Mouse (Mus musculus) natural killer cell, adult 2 months (primary cell): ENCODE data around the gene Acadvl.
A peak's percentile ranks its signal among the peaks of the same experiment; 100 is the strongest.

Experiments used
- DNase-seq, 2 experiments: peaks; one replicate each; pipeline ENCODE4 v3.0.0; 2022; ENCODE audit warnings: low spot score in 2 of 2

Acadvl gene

DNA sequence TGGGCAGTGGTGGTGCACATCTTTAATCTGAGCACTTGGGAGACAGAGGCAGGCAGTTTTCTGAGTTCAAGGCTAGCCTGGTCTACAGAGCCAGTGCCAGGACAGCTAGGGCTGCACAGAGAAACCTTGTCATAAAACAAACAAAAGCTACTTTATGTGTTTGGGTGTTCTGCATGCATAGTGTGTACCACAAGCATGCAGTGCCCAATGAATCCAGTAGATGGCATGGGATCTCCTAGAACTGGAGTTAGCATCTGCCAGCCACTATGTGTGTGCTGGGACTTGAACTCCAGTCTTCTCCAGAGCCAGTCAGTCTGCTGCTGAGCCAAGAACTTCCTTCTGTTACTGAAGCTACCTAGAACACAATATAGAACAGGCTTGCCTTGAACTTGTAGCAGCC is 13.3 kb downstream of the Acadvl start:
- peak; percentile 52 to 65 for DNase-seq

DNA sequence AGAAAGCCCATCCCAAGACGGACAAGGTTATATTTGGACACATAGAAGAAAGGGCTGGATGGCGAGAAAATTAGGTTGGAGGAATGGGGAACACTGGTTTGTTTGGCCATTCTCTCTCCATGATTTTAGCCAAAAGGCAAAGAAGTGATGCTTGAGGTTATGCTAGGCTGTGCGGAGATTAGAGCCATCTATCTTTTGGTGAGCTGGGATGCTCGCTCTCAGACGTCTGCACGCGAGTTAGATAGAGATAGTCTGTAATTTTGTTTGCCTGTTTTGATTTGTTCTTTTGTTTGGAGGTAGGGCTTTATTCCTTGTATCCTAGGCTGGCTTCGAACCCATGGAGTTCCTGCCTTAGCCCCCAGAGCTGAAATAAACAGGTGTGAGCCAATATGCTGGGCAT is 14.1 kb downstream of the Acadvl start:
- DNase-seq, result no peak

DNA sequence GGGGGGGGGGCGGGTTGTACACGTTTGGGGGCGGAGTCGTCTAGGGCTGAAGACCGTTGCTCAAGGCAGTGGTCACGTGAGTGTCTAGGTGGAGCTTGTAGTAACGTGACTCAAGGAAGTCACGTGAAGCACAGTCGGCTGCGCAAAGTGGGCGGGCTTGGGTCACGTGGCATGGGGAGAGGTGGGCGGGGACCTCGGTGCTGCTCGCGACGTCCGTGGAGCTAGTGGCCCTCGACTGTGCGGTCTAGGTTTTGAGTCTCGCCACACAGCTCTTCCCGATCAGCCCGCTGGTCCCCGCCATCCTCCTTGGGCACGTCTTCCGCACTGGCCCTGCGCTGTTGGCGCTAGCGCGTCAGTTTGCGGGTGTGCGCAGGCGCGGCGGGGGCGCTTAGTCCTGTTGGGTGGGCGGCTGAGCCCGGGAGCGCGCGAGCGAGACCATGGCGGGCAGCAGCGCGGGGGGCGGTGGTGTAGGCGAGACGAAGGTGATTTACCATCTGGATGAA is 14.8 kb downstream of the Acadvl start, which contains the start of gene Dvl2:
TSS of gene Dvl2 (plus strand) at position 200 of the 503 bp plus-strand sequence.
- DNase-seq, result peak; percentile 88 to 91

DNA sequence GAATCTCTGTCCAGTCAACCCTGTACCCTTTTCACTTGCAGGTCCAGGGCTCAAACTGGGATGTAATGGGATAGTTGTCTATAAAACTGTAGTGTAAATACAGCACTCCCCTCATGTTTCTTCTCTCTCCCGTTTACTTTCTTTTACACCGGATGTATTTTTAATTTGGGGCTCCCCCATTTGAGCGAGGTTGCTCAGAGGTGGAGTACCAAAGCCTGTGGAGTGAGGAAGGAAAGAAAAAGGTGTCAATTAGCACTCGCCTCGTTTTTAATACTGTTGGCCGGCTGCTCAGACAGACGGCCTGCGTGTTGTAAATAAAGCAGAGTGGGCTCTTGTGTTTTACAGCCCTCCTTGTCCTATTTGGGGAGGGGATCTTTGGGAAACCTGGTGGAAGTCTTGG is 15.5 kb downstream of the Acadvl start:
- no peak for DNase-seq

DNA sequence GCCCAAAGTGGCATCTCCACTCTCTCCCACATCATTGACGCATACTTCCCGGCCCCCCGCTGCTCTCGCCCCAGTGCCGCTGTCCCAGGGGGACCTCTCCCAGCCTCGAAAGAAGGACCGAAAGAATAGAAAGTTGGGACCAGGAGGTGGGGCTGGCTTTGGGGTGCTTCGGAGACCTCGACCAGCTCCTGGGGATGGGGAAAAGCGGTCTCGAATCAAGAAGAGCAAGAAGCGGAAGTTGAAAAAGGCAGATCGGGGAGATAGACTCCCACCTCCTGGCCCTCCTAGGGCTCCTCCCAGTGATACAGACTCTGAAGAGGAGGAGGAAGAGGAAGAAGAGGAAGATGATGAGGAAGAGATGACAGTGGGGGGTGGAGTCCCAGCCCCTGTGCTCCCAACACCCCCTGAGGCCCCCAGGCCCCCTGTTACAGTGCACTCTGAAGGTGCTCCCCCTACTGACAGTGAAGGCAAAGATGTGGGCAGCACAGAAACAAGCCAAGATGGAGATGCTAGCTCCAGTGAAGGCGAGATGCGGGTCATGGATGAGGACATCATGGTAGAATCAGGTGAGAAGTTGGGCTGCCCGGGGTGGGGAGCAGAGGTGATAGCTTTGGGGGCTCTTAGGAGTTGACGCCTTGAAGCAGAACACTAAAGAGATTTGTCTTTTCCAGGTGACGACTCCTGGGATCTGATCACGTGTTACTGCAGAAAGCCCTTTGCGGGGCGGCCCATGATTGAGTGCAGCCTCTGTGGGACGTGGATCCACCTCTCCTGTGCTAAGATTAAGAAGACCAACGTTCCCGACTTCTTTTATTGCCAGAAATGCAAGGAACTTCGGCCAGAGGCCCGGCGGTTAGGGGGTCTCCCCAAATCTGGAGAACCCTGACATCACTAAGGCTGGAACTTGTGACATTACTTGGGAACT is 16.4 kb downstream of the Acadvl start:
- DNase-seq, result no peak

DNA sequence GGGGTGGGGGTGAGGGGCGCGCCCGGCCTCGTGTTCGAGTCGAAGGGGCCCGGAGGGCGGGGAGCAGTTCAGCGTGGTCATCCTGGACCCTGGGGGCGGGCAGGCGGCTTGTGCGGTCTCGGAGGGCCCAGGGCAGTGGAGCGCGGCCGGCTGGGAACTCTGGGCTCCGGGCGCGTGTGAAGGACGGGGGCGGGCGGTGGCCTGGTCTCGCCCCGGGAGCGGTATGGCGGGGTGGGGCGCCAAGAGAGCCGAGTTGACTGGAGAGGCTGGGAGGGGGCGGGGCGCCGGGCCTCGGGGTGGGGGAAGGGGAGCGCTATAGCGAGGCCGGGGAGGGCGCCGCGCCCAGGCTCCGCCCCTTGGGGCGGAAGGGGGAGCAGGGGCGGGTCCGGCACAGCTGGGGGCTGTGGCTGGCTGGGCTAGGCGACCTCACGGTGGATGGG is 18.1 kb downstream of the Acadvl start:
- DNase-seq, result peak; percentile 77 to 84

DNA sequence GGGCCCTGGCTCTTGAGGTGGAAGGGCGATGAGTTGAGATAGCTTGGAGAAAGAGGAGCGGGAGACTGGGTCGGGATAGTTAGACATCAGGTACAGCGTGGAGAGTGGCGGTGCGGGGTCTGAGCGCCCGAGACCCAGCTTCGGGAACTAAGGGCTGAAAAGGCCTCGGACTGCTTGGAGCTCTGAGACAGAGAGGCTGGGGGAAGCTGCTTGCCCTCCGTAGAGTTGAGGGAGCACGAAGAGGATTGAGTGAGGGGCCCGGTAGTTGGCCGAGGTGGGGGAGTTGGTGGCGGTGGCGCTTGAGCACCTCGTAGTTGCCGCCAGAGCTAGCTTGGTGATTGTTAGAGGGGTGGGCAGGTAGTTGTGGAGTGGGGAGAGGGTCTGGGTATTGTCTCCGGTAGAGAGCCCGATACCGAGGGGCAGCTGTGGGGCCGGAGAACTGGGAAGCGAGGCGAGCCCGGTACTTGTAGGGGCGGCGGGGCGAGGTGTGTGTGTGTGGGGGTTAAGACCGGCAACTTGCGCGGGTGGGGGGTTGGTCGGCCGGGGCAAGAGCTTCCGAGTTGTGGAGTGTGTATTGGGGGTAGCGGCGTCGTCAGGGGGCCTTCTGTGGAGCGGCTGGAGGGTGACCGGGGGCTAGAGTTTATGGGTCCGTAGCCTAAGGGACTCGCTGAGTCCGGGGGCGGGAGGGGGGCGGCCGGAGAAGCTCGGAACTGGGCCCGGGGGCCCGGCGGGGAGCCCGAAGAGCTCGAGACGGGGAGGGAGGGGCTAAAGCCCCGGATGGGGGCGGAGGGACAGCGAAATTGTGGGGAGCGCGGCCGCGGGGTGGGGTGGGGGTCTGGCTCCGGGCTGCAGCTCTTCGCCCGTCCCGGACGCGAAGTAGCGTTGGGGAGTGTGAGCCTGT is 18.8 kb downstream of the Acadvl start:
- peak; percentile 41 to 44 for DNase-seq

DNA sequence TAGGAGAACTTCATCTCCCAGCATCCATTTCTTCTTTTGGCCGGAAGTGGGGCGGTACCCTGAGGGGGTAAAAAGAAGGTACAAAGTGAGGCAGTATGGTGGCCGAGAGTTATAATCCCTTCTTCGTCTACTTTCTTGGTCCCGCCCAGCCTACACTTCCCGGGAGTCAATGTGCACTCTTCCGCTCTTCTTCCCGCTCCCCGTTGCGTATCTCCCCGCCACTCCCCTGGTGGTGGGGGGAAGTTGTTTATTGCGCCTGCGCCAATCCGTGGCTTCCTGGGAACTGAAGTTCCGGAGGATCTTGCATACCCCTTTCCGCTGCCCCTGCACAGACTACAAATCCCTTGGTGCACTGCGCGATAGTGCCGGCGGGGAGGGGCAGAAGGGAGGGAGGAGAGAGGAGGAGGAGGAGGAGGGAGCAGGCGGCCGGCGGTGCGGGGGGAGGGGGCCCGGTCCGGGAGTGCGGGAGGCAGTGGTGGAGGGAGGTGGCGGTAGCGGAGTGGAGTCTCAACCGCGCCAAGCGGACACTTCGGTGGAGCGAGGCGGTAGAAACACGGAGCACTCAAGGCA is 19.7 kb downstream of the Acadvl start, which contains the start of gene Phf23:
TSS of gene Phf23 (plus strand) at position 387 of the 570 bp plus-strand sequence.
- DNase-seq, result peak; percentile 97 to 98

DNA sequence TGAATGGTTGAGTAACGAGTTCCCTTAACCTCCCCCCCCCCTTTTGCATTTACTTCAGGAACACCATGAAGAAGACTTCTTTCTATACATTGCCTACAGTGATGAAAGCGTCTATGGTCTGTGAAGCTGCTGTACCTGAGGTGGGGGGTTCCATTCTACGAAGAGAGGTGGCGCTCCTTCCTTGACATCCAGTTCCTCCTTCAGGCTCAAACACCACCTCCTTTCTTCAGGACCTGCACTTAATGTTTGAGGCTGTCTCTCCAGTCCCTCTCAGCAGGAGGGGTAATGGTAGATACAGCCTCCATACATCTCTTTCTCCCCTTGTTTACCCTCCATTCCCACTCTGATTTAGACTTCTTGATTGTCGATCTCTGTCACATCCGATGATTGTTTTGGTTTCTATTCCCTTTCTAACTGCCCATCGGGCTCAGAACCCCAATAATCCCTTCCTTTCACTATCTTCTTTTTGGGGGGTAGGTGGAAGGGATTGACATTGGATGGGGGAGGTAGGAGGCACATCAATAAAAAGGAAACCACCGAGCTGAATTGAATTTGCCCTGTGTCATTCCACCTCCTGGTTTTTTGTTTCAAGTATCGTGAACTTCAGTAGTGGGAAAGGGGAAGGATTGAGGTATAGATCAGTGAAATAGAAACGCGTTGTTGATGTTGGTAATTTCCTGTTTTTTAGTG is 20.7 kb downstream of the Acadvl start:
- DNase-seq, result no peak

DNA sequence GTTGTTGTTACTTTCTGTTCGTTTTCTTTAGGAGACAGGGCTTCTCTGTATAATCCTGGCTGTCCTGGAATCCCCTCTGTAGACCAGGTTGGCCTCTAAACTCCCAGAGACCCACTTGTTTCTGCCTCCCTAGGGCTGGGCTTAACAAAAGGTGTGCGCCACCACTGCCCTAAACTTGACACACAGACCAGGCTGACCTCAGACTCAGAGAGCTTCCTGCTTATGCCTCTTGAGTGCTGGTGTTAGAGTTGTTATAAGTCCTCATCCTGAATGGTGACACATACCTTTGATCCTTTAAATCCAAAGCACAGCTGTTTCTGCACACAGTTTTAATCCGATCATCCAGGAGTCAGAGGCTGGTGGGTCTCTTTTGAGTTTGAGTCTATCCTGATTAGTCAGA is 22.3 kb downstream of the Acadvl start:
- no peak for DNase-seq

DNA sequence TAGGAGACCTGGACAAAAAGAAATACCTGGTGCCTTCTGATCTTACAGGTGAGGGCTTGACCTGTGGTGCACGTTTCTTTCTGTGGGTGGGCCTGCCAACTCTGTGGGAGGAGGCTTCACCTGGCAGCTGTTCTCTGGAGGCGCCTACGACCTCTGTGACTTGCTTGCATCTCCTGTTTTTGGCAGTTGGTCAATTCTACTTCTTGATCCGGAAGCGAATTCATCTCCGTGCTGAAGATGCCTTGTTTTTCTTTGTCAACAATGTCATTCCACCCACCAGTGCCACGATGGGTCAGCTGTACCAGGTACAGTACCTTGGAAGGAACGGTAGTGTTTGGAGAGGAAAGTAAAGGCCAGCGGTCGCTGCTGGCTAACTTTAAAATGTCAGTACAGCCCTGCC is 22.8 kb downstream of the Acadvl start:
- DNase-seq, result no peak

DNA sequence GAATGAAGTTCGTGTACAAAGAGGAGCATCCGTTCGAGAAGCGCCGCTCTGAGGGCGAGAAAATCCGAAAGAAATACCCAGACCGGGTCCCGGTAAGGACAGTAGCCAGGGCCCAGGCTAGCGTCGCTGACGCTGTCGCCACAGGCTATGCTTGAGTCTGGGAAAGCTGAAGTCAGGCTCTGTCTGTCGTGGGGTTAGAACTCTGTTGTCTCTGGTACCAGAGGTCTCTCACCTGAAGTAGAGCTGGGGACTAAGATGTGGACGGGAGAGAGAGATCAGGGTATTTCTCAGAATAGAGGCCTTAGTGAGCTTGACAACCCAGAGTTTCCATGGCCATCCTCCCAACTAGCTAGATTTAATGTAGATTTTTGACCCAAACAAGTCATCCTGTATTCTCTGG is 23.5 kb downstream of the Acadvl start:
- DNase-seq, result no peak

DNA sequence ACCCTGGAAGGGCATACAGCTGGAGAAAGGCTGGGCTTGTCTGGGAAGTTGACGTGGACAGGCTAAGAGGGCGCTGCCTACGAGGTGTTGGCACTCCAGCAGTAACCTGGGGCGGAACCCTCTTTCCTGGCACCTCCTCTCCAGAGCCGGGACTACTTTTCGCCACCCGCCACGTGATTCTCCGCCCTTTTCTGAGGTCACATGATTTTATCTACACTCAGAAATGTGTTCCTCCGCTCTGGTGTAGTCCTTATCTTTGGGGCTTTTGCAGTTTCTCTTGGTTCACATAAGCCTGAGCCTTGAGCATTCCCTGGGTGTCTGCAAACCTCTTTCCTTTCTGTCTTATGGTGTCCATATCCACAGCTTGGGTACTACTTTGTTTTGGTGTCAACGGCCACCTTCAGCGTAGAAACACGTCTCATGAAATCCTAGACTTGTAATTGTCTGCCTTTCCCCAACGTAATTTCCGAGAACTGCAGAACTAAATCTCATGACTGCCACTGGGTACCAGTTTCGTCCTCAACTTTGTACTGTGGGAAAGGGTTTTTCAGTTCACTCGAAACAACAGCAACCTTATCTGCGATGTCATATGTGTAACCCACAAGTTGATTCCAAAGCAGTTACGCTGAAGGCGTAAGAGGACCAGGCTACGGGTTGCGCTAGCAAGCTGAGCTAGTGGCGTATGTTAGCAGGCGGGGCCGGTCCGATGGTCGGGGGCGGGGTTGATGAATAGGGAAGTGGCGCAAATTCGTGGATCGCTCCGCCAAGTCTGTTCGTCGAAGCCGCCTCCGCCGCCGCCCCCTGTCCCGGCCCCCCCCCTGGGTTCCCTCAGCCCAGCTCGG is 24.1 kb downstream of the Acadvl start, which contains the start of gene Gabarap:
TSS of gene Gabarap (plus strand) at position 294 of the 842 bp plus-strand sequence.
- peak; percentile 96 to 97 for DNase-seq

DNA sequence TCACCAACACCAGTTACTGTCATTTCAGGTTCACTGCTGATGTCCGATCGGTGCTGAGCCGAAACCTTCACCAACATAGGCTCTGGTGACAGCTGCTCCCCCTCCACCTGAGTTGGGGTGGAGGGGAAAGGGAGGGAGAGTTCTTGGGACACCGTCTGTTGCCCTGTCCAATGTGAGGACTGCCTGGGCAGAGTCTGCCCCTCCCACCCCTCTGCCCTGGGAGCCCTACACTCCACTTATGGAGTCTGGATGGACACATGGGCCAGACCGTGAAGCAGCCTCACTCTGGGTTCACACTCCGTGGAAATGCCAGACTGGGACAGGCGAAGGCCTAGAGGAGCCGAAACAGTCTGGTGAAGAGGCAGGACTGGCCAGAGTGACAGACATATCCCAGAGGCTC is 25.3 kb downstream of the Acadvl start:
- DNase-seq, result no peak

DNA sequence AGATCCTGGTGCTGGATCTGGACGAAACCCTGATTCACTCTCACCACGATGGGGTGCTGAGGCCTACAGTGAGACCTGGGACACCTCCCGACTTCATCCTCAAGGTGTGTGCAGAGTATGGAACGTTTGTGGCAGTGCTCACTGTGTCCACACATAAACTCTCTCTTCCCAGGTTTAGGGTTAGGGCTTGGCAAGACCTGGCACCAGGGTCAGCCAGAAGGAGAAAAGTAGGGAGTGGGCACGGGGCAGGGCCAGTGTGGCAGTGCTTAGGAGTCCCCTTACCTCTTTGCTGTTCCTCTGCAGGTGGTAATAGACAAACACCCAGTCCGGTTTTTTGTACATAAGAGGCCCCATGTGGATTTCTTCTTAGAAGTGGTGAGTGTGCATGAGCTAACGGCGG is 30.8 kb downstream of the Acadvl start:
- DNase-seq, result no peak

DNA sequence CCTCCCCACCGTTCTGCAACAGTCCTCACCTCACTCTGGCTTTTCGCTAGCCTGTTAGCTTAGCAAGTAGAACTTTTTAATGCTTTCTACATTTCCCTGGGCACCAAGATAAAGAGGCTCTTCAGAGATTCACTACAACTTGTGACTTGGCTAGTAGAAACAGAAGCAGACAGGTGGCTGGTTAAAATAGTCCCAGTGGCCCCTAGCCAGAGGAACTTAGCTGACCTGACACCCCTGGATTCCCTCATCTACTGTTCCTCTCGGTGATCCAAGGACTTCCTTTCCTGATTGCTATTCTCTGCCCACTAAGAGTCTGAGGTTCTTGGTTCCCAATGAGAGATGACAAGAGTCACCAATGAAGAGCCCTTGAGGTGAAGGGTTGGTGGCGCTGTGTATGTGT is 31.8 kb downstream of the Acadvl start:
- no peak for DNase-seq

DNA sequence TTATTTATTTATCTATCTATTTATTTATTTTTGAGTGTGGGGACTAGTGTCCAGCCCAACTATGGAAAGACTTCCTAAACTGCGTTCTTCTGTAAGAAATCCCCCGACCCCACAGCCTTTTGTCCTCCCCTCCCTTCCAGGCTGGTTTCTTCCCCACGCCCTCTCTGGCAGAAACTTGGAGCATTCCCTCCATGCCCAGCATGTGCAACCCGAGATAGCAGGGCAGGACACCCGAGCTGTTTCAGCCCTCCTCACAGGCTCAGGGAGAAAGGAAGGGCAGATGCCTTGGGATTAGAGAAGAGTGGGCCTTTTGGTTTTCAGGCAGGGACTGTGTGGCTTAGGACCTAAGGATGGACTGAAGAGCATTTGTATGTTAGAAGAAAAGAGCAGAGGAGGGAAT is 32.3 kb downstream of the Acadvl start:
- no peak for DNase-seq

DNA sequence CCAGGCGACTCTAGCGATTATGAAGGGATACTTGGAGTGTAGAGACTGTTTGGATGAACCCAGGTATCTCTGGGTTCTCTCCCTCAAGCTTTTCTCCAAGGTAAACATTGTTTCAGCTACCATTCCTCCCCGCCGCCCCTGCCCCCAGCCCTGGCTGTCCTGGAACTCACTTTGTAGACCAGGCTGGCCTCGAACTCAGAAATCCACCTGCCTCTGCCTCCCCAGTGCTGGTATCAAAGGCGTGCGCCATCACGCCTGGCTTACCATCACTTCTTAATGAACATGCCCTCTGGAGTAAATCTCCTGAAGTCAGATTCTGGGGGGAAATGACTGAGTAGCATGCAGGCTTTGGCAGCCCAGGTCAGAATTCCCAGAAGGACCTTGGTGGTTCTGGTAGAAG is 33.0 kb downstream of the Acadvl start, which contains the start of gene Elp5:
TSS of gene Elp5 (minus strand) at position 293 of the 400 bp plus-strand sequence.
- no peak for DNase-seq

DNA sequence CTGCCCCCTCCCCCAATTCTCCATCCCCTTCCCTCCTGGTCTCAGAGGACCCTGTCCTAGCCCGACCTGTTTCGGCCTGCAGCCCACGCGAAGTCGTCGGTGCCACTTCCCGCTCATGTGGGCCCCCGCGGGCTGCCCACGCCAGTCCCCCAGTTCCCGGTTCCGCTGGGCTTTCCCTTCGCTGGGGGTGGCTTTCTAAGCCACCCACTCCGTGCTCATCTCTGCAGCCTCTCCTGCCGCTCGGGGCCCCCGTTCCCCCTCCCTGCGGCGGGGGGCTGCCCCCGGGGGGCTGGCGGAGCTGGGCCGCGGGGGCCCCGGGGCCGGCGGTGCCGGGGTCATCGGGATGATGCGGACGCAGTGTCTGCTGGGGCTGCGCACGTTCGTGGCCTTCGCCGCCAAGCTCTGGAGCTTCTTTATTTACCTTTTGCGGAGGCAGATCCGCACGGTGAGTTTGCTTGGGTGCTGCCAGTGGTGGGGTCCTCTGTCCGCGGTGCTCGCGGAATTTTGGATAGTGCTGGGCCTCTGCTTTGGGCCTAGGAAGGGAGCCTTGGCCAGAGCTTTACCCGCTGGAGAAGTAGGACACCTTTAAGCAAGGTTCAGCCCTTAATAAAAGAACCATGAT is 34.0 kb downstream of the Acadvl start, which contains the start of gene Ctdnep1:
TSS of gene Ctdnep1 (plus strand) at position 16 of the 622 bp plus-strand sequence.
- peak in 1 of 2 experiments; percentile 50 for DNase-seq
